Mouse (Mus musculus): ENCODE data around the gene Pmepa1. TPM values are rescaled to one million over a fixed set of nuclear protein-coding genes. Genes with fewer than 3 reads are reported as not detected.

The Pmepa1 gene
- polyA plus RNA-seq, 1 experiment from 2014 or later: 3.3 TPM

GRCm38 (mm10) chr2:173232065-173232765, 44.1 kb downstream of the Pmepa1 start:
- WGBS: 82% methylated on average over 22 of the region's 22 CpGs
- no peak overlapping the region for H3K4me3 ChIP-seq (ENCODE audit: low read depth, low read length)
- no peak overlapping the region for H3K4me2 ChIP-seq (ENCODE audit: low read depth, low read length, severe bottlenecking)
- no peaks in the 10 kb centered on the region for H3K9me3 ChIP-seq (ENCODE audit: control insufficient read depth, low read length)
- H3K27ac ChIP-seq (ENCODE audit: low read depth, low read length): no peak overlapping the region
- no peaks in the 10 kb centered on the region for H3K27me3 ChIP-seq (ENCODE audit: control insufficient read depth, insufficient read depth, low read length)
- no peaks in the 10 kb centered on the region; the same call in 1 of the 2 replicates for H3K36me3 ChIP-seq (ENCODE audit: control insufficient read depth, insufficient read depth, low read length)
- DNase-seq (ENCODE audit: low spot score): no peak
- no peak for ATAC-seq (replicated peaks; ENCODE audit: low FRiP score)
- H3K4me1 ChIP-seq (replicated peaks; ENCODE audit: control insufficient read depth, insufficient read depth, low read length): peaks cover 13% of the 10 kb centered on the region; the same call in 1 of the 2 replicates
- no peak overlapping the region for H3K9ac ChIP-seq (ENCODE audit: low read length)

- DNase-seq (ENCODE audit: low spot score) (peak; percentile 96), ATAC-seq (replicated peaks; ENCODE audit: low FRiP score) (peak; percentile 86)
- Histone ChIP-seq H3K36me3 (ENCODE audit: control insufficient read depth, insufficient read depth, low read length) (no peaks in the 10 kb centered on the region; the same call in 1 of the 2 replicates), H3K27ac (ENCODE audit: low read depth, low read length) (no peak overlapping the region), H3K4me2 (ENCODE audit: low read depth, low read length, severe bottlenecking) (peak overlapping the region; percentile 31; the same call in 1 of the 2 replicates), H3K9ac (ENCODE audit: low read length) (0 out of 2 replicates have a peak overlapping the region, but pooled peaks have one; percentile 6), H3K4me1 (replicated peaks; ENCODE audit: control insufficient read depth, insufficient read depth, low read length) (0 out of 2 replicates have a peak, but pooled peaks cover 3% of the 10 kb centered on the region), H3K27me3 (ENCODE audit: control insufficient read depth, insufficient read depth, low read length) (no peaks in the 10 kb centered on the region), H3K9me3 (ENCODE audit: control insufficient read depth, low read length) (no peaks in the 10 kb centered on the region), H3K4me3 (ENCODE audit: low read depth, low read length) (no peak overlapping the region)
- WGBS: 3% methylated on average over 10 of the region's 10 CpGs
Observed at GRCm38 (mm10) chr2:173229578-173230224, 46.6 kb downstream of the Pmepa1 start.

GRCm38 (mm10) chr2:173228567-173228966, 47.8 kb downstream of the Pmepa1 start:
- H3K27me3 ChIP-seq (ENCODE audit: control insufficient read depth, insufficient read depth, low read length): no peaks in the 10 kb centered on the region
- no peak overlapping the region for H3K9ac ChIP-seq (ENCODE audit: low read length)
- no peak overlapping the region for H3K27ac ChIP-seq (ENCODE audit: low read depth, low read length)
- H3K4me1 ChIP-seq (replicated peaks; ENCODE audit: control insufficient read depth, insufficient read depth, low read length): 0 out of 2 replicates have a peak, but pooled peaks cover 3% of the 10 kb centered on the region
- H3K36me3 ChIP-seq (ENCODE audit: control insufficient read depth, insufficient read depth, low read length): no peaks in the 10 kb centered on the region; the same call in 1 of the 2 replicates
- no peaks in the 10 kb centered on the region for H3K9me3 ChIP-seq (ENCODE audit: control insufficient read depth, low read length)
- H3K4me3 ChIP-seq (ENCODE audit: low read depth, low read length): no peak overlapping the region
- DNase-seq (ENCODE audit: low spot score) (no peak), ATAC-seq (replicated peaks; ENCODE audit: low FRiP score) (no peak)
- 87% methylated on average over 8 of the region's 8 CpGs for WGBS
- H3K4me2 ChIP-seq (ENCODE audit: low read depth, low read length, severe bottlenecking): no peak overlapping the region

- H3K4me1 ChIP-seq (replicated peaks; ENCODE audit: control insufficient read depth, insufficient read depth, low read length): 0 out of 2 replicates have a peak, but pooled peaks cover 3% of the 10 kb centered on the region
- no peak for ATAC-seq (replicated peaks; ENCODE audit: low FRiP score)
- H3K4me2 ChIP-seq (ENCODE audit: low read depth, low read length, severe bottlenecking): no peak overlapping the region
- H3K9me3 ChIP-seq (ENCODE audit: control insufficient read depth, low read length): no peaks in the 10 kb centered on the region
- no peak overlapping the region for H3K9ac ChIP-seq (ENCODE audit: low read length)
- 91% methylated on average over 8 of the region's 8 CpGs for WGBS
- no peak overlapping the region for H3K27ac ChIP-seq (ENCODE audit: low read depth, low read length)
- no peaks in the 10 kb centered on the region for H3K27me3 ChIP-seq (ENCODE audit: control insufficient read depth, insufficient read depth, low read length)
- H3K4me3 ChIP-seq (ENCODE audit: low read depth, low read length): no peak overlapping the region
- DNase-seq (ENCODE audit: low spot score): no peak
- no peaks in the 10 kb centered on the region; the same call in 1 of the 2 replicates for H3K36me3 ChIP-seq (ENCODE audit: control insufficient read depth, insufficient read depth, low read length)
Observed at GRCm38 (mm10) chr2:173226792-173227191, 49.5 kb downstream of the Pmepa1 start.

GRCm38 (mm10) chr2:173225906-173226305, 50.4 kb downstream of the Pmepa1 start:
- H3K9ac ChIP-seq (ENCODE audit: low read length): no peak overlapping the region
- ATAC-seq (replicated peaks; ENCODE audit: low FRiP score): no peak
- no peak for DNase-seq (ENCODE audit: low spot score)
- 0 out of 2 replicates have a peak, but pooled peaks cover 3% of the 10 kb centered on the region for H3K4me1 ChIP-seq (replicated peaks; ENCODE audit: control insufficient read depth, insufficient read depth, low read length)
- no peak overlapping the region for H3K4me2 ChIP-seq (ENCODE audit: low read depth, low read length, severe bottlenecking)
- WGBS: 75% methylated on average over 7 of the region's 7 CpGs
- no peak overlapping the region for H3K4me3 ChIP-seq (ENCODE audit: low read depth, low read length)
- no peak overlapping the region for H3K27ac ChIP-seq (ENCODE audit: low read depth, low read length)
- no peaks in the 10 kb centered on the region for H3K27me3 ChIP-seq (ENCODE audit: control insufficient read depth, insufficient read depth, low read length)
- no peaks in the 10 kb centered on the region for H3K9me3 ChIP-seq (ENCODE audit: control insufficient read depth, low read length)
- H3K36me3 ChIP-seq (ENCODE audit: control insufficient read depth, insufficient read depth, low read length): no peaks in the 10 kb centered on the region; the same call in 1 of the 2 replicates

GRCm38 (mm10) chr2:173224832-173225231, 51.5 kb downstream of the Pmepa1 start:
- 0 out of 2 replicates have a peak, but pooled peaks cover under 1% of the 10 kb centered on the region for H3K4me1 ChIP-seq (replicated peaks; ENCODE audit: control insufficient read depth, insufficient read depth, low read length)
- no peak overlapping the region for H3K9ac ChIP-seq (ENCODE audit: low read length)
- no peak overlapping the region for H3K27ac ChIP-seq (ENCODE audit: low read depth, low read length)
- no peaks in the 10 kb centered on the region for H3K27me3 ChIP-seq (ENCODE audit: control insufficient read depth, insufficient read depth, low read length)
- DNase-seq (ENCODE audit: low spot score) (no peak), ATAC-seq (replicated peaks; ENCODE audit: low FRiP score) (no peak)
- no peak overlapping the region for H3K4me3 ChIP-seq (ENCODE audit: low read depth, low read length)
- 77% methylated on average over 7 of the region's 7 CpGs for WGBS
- H3K36me3 ChIP-seq (ENCODE audit: control insufficient read depth, insufficient read depth, low read length): no peaks in the 10 kb centered on the region; the same call in 1 of the 2 replicates
- no peak overlapping the region for H3K4me2 ChIP-seq (ENCODE audit: low read depth, low read length, severe bottlenecking)
- H3K9me3 ChIP-seq (ENCODE audit: control insufficient read depth, low read length): no peaks in the 10 kb centered on the region

GRCm38 (mm10) chr2:173224097-173224496, 52.2 kb downstream of the Pmepa1 start:
- 90% methylated on average over 3 of the region's 3 CpGs for WGBS
- H3K36me3 ChIP-seq (ENCODE audit: control insufficient read depth, insufficient read depth, low read length): no peaks in the 10 kb centered on the region; the same call in 1 of the 2 replicates
- no peaks in the 10 kb centered on the region for H3K4me1 ChIP-seq (replicated peaks; ENCODE audit: control insufficient read depth, insufficient read depth, low read length)
- H3K9me3 ChIP-seq (ENCODE audit: control insufficient read depth, low read length): no peaks in the 10 kb centered on the region
- H3K4me2 ChIP-seq (ENCODE audit: low read depth, low read length, severe bottlenecking): no peak overlapping the region
- no peak overlapping the region for H3K4me3 ChIP-seq (ENCODE audit: low read depth, low read length)
- H3K27ac ChIP-seq (ENCODE audit: low read depth, low read length): no peak overlapping the region
- no peak overlapping the region for H3K9ac ChIP-seq (ENCODE audit: low read length)
- ATAC-seq (replicated peaks; ENCODE audit: low FRiP score): no peak
- DNase-seq (ENCODE audit: low spot score): no peak
- H3K27me3 ChIP-seq (ENCODE audit: control insufficient read depth, insufficient read depth, low read length): no peaks in the 10 kb centered on the region

GRCm38 (mm10) chr2:173223496-173223895, 52.8 kb downstream of the Pmepa1 start:
- ATAC-seq (replicated peaks; ENCODE audit: low FRiP score) (no peak), DNase-seq (ENCODE audit: low spot score) (no peak)
- no peaks in the 10 kb centered on the region for H3K4me1 ChIP-seq (replicated peaks; ENCODE audit: control insufficient read depth, insufficient read depth, low read length)
- no peak overlapping the region for H3K4me3 ChIP-seq (ENCODE audit: low read depth, low read length)
- no peaks in the 10 kb centered on the region for H3K9me3 ChIP-seq (ENCODE audit: control insufficient read depth, low read length)
- no peaks in the 10 kb centered on the region; the same call in 1 of the 2 replicates for H3K36me3 ChIP-seq (ENCODE audit: control insufficient read depth, insufficient read depth, low read length)
- no peak overlapping the region for H3K4me2 ChIP-seq (ENCODE audit: low read depth, low read length, severe bottlenecking)
- H3K9ac ChIP-seq (ENCODE audit: low read length): no peak overlapping the region
- H3K27me3 ChIP-seq (ENCODE audit: control insufficient read depth, insufficient read depth, low read length): no peaks in the 10 kb centered on the region
- 75% methylated on average over 3 of the region's 3 CpGs for WGBS
- H3K27ac ChIP-seq (ENCODE audit: low read depth, low read length): no peak overlapping the region

All from forebrain, embryonic 11.5 days (tissue).